Mouse (Mus musculus) brain, embryonic 14.5 days (tissue): Measurements from ENCODE around the gene Acvr1. TPM values are rescaled to one million over a fixed set of nuclear protein-coding genes. Genes with fewer than 3 reads are reported as not detected.

Experiments
- DNase-seq: peaks from one replicate; pipeline ENCODE4 v3.0.0-alpha.2; 2011; ENCODE audit warnings: low read depth
- CTCF ChIP-seq: fragments of 200-500 bp; IDR thresholded peaks from 2 replicates; pipeline ENCODE4 v1.5.1; 2012; ENCODE audit warnings: inconsistent platforms, mild to moderate bottlenecking, moderate library complexity, borderline replicate concordance; ENCODE audit not compliant: insufficient read depth, insufficient read length; ENCODE audit errors: extremely low read depth
- POLR2A ChIP-seq: fragments of 200-500 bp; IDR thresholded peaks from 2 replicates; pipeline ENCODE4 v1.6.1; 2012; ENCODE audit warnings: mild to moderate bottlenecking, inconsistent platforms, borderline replicate concordance; ENCODE audit not compliant: poor library complexity, insufficient read depth, insufficient read length, severe bottlenecking; ENCODE audit errors: extremely low read depth
- polyA plus RNA-seq: library from polyadenylated mRNA; depleted of rRNA; stranded (reverse); fragments of >200 nt; gene quantifications from 2 replicates; pipeline ENCODE4 v1.2.3, GENCODE M21; 2012

Acvr1 gene
- polyA plus RNA-seq, 1 experiment = 19.9 TPM

GRCm38 (mm10) chr2:58469816-58470215, 97.1 kb downstream of the Acvr1 start, which contains the start of gene Gm17409:
TSS of gene Gm17409 (plus strand) at chr2:58470116.
- TF ChIP-seq POLR2A = no peak
- no peak for DNase-seq

GRCm38 (mm10) chr2:58458820-58459371, 108.1 kb downstream of the Acvr1 start:
- no peak for DNase-seq
- TF ChIP-seq CTCF = peak; percentile 51; the same call in 1 of the 2 replicates
- TF ChIP-seq POLR2A = no peak

- no peak for TF ChIP-seq POLR2A
- no peak for TF ChIP-seq CTCF
- DNase-seq = no peak
These were observed 109.5 kb downstream of the Acvr1 start for GRCm38 (mm10) chr2:58457488-58457865.

DNA sequence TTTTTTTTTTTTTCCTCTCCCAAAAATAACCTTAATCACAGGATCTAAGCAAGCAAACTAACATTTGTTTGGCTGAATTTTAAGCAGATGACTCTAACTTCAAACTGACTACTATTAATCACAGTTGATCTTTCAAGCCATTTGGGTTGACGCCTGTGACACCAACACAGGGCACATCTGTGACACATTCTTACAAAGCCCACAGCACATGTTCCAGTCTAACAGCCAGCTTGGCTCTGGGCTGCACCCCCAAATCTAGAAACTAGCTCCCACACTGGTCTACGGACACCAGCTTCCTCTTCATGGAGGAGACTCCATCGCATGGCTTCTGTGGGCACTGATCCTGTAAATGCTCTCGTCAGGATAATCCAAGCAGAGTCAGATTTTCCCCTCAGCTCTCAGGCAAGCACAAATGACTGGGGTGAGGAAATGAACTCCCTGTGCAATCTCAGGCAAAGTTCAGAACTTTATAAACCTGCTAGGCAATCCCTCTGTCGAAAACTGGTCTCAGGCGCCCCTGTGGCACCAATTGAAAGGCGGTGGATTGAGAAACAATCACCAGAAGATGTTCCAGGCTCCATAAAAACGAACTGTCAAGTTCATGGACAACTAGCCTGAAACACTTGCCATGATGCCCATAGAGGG, 110.0 kb downstream of the Acvr1 start:
- no peak for DNase-seq
- TF ChIP-seq POLR2A = no peak

- peak; percentile 61 for DNase-seq
- TF ChIP-seq CTCF (no peak), POLR2A (no peak)
These were observed 112.7 kb downstream of the Acvr1 start for GRCm38 (mm10) chr2:58454095-58454865.

GRCm38 (mm10) chr2:58447001-58447400, 120.0 kb downstream of the Acvr1 start:
- no peak for DNase-seq

DNA sequence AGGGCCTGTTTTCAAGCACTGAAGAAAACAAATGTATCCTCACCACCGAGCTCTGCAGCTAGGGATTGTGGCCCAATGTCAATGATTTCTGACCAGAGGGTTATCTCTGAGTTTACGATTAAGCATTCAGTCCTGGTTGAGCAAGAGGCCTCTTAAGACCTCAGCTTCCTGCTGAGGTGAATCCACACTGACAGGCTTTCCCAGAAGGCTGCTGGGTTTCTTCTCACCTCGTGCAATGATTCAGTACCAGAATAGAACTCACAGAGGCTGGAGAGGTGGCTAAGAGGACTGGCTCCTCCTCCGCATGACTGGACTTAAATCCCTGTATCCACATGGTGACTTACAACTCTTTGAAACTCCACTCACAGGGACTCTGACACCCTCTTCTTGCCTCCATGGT, 123.8 kb downstream of the Acvr1 start:
- DNase-seq = no peak
- TF ChIP-seq POLR2A = no peak
- no peak for TF ChIP-seq CTCF

More at GRCm38 (mm10) chr2:58447001-58447400, 120.0 kb downstream of the Acvr1 start:
- TF ChIP-seq CTCF (no peak), POLR2A (no peak)

DNA sequence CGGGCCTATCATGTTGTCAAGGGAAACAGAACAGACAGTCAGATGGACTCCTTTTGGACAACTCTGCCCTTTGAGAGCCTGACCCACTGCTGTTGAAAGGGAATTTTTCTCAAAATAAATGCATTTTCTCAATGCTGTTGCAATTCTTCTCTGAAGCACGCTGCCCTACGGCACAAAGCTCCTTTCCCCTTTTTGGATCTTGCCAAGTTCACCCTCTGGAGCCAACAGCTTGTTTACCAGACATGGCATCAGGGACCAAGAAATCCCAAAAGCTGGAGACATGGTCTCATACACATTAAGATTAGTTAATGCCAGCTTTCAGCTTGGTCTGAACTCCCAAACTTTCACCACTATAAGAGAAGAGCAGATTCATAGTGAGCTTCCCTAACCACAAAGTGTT, 130.0 kb downstream of the Acvr1 start:
- DNase-seq = no peak
- TF ChIP-seq POLR2A = no peak
- no peak for TF ChIP-seq CTCF

DNA sequence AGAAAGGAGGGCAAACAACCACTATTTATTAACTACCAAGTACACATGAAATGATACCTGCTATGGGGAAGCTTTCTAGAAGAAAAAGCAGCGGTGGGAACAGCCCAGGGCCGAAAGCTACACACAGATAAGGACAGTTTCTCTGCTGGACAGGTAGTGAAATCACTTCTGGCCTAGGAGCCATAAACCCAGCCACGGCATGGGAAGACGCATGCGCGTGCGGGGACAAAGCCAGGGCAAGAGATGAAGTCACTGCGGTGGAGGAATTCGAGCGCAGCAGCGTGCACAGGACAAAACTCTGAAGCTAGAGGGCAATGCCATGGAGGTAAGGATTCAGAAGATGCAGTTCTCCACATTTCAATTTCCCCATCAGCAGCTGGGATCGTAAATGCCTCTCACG, 131.4 kb downstream of the Acvr1 start:
- no peak for TF ChIP-seq POLR2A
- no peak for TF ChIP-seq CTCF
- DNase-seq = no peak

GRCm38 (mm10) chr2:58434438-58434837, 132.5 kb downstream of the Acvr1 start:
- DNase-seq = no peak
- no peak for TF ChIP-seq POLR2A
- TF ChIP-seq CTCF = no peak

DNA sequence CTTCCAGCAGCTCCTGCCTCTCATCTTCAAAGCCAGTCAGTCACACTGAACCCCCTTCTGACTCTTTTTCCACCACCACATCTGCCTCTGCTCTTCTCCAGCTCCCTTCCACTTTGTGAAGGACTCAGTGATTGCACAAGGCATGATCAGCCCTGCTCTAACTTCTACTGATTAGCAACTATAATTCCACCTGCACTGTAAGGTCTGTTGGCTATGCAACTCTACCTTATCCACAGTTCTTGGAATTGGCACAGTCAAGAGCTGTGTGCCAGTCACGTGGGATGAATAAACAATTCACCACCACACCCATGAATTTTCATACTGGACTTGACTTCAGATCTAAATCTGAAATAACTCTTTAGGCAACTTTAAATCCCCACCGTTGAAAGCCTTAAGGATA, 133.6 kb downstream of the Acvr1 start:
- TF ChIP-seq POLR2A (no peak), CTCF (no peak)
- DNase-seq = no peak

DNA sequence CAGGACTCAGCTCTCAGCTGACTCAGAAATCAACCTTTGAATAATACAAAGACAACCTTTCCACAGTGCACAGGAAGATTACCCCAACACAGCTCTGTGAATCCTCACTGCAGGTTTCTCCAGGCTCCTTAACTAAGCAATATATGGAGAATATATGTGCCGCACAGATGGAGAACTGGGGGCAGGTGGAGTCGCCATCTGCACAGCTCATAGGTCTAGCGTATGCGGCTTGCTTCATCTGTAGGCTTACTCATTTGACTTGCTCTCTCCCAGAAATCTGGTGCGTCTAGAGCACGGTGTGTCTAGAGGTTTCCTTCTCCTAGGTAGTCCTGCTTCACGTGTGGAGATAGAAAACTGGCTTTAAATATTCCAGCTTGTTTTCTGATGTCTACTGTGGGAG, 134.7 kb downstream of the Acvr1 start:
- peak; percentile 70 for DNase-seq
- TF ChIP-seq CTCF (no peak), POLR2A (no peak)
